Mouse (Mus musculus) bone marrow, adult 2 months (tissue): ENCODE data around the gene Dlec1.

Experiments
- CTCF ChIP-seq: fragments of 200-500 bp; IDR thresholded peaks from 2 replicates; pipeline ENCODE4 v1.5.1; 2011; ENCODE audit warnings: low read length, control low read depth; ENCODE audit not compliant: control insufficient read depth, insufficient read depth
- POLR2A ChIP-seq: fragments of 200-500 bp; IDR thresholded peaks from 2 replicates; pipeline ENCODE4 v1.6.1; 2011; ENCODE audit warnings: low read depth, mild to moderate bottlenecking, control low read depth, low read length, borderline replicate concordance; ENCODE audit not compliant: control insufficient read depth

- TF ChIP-seq POLR2A (no peak), CTCF (peak; percentile 44; the same call in 1 of the 2 replicates)
These were observed 54.3 kb downstream of the Dlec1 start, which contains the start of gene Acaa1b for GRCm38 (mm10) chr9:119156278-119157201.
